Mouse (Mus musculus) embryo, embryonic 9.5 days (tissue): ENCODE results near the gene Olfr1350.
"Not testable (repeated sequence)": the region's sequence is repeated elsewhere in the genome, so short reads cannot be mapped to it uniquely, and the experiment has no call there.

Experiments
- DNase-seq: peaks from one replicate; pipeline ENCODE4 v3.0.0-alpha.2; 2017; ENCODE audit errors: extremely low spot score

The Olfr1350 gene

GRCm38 (mm10) chr7:6564541-6564940 lies at the start of gene Olfr1350:
Gene Olfr1350, plus strand, starts transcription at chr7:6564841.
- no peak for DNase-seq

DNA sequence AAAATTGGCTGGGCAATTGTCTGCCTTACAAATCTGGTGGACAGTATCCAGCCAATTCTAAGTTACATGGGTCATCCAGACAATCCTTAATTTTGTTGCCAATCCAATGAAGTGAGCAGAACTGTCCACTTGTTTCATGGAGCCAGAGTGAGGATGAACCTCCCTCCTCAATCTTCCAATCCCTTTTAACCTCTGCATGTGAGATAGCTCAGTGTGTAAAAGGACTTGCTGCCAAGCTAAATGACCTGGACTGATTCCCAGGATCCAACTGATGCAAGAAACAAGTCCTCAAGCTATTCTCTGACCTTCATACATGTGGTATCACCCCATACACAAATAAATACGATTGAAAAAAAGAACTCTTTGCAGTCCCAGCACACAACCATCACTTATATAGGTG lies 43.0 kb upstream of the Olfr1350 start:
- no peak for DNase-seq

- DNase-seq = no peak
Observed at GRCm38 (mm10) chr7:6522850-6523249, 41.8 kb upstream of the Olfr1350 start, which contains the start of gene Olfr1349. Gene Olfr1349, minus strand, starts transcription at chr7:6522950.

DNA sequence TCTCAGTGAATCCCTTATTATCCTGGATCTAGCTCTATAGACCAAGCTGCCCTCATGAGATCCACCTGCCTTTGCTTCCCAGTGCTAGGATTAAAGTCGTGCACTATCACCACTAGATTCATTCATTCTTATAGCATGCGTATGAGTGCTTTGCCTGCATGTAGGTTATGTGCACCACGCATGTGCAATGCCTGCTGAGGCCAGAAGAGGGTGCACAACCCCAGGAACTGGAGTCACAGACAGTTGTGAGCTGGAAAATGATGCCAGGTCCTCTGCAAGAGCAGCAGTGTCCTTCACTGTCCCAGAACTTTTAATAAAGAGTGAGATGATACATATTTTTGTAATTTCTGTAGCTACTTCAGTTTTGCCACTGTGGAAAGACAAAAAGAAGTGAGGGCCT lies 39.6 kb upstream of the Olfr1350 start:
- no peak for DNase-seq

GRCm38 (mm10) chr7:6526141-6526540 lies 38.5 kb upstream of the Olfr1350 start:
- no peak for DNase-seq

GRCm38 (mm10) chr7:6586096-6586759 lies 21.6 kb downstream of the Olfr1350 start:
- peak; percentile 31 for DNase-seq

DNA sequence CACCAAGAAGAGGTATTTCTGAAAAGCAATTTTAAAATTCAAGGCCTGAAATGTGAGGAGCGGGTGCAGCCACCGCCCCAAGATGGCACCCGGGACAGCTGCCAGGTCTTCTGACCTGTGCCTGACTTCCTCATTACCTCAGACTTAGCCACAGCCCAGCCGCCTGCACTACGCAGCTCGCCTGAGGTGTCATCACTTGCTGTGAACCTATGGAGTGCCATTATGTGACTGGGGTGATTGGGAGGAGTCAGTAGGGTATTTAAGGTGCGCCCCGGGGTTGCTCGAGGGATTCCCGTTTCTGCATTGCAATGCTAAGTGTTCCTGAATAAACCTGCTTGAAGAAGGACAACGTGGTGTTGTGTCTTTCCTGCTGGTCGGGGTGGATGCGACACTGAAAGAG lies 24.1 kb downstream of the Olfr1350 start:
- DNase-seq = not testable (repeated sequence)

- no peak for DNase-seq
Observed at GRCm38 (mm10) chr7:6603331-6603730, 38.7 kb downstream of the Olfr1350 start.
